Mouse (Mus musculus) G1E (cell line): ENCODE data around the gene Adarb1.

Experiments
- CTCF ChIP-seq: IDR thresholded peaks from 2 replicates; pipeline ENCODE4 v1.5.1; 2012; ENCODE audit warnings: low read depth, low read length, inconsistent platforms, mixed read lengths
- POLR2AphosphoS5 ChIP-seq: IDR thresholded peaks from 2 replicates; pipeline ENCODE4 v1.6.1; 2012; ENCODE audit warnings: low read depth, low read length, inconsistent platforms; ENCODE audit not compliant: insufficient replicate concordance
- TAL1 ChIP-seq: conservative IDR thresholded peaks from 2 replicates; pipeline ENCODE4 v1.6.1; 2012; ENCODE audit warnings: low read depth, low read length, inconsistent platforms, mixed read lengths

GRCm38 (mm10) chr10:77289559-77289958 is 128.5 kb downstream of the Adarb1 start:
- TF ChIP-seq CTCF (no peak), TAL1 (no peak), POLR2AphosphoS5 (no peak)
